Mouse (Mus musculus) lung, postnatal 14 days (tissue): Measurements from ENCODE around the gene Olfr231.

Experiments used
- DNase-seq: peaks from one replicate; pipeline ENCODE4 v3.0.0; 2021

Olfr231 gene

GRCm38 (mm10) chr1:174121062-174121461 is at the start of gene Olfr231:
TSS of gene Olfr231 (minus strand) at chr1:174121162.
- no peak for DNase-seq

GRCm38 (mm10) chr1:174169024-174169423 is 48.1 kb upstream of the Olfr231 start:
- DNase-seq, result no peak

- no peak for DNase-seq
These were observed 38.1 kb upstream of the Olfr231 start for GRCm38 (mm10) chr1:174159095-174159494.

GRCm38 (mm10) chr1:174158512-174158911 is 37.5 kb upstream of the Olfr231 start:
- DNase-seq, result no peak

GRCm38 (mm10) chr1:174157622-174158021 is 36.7 kb upstream of the Olfr231 start:
- no peak for DNase-seq

GRCm38 (mm10) chr1:174155333-174155732 is 34.4 kb upstream of the Olfr231 start, which contains the start of gene Olfr420:
TSS of gene Olfr420 (plus strand) at chr1:174155633.
- DNase-seq, result no peak

- DNase-seq, result no peak
These were observed 28.3 kb upstream of the Olfr231 start for GRCm38 (mm10) chr1:174149289-174149688.

- no peak for DNase-seq
These were observed 25.7 kb upstream of the Olfr231 start for GRCm38 (mm10) chr1:174146696-174147095.

GRCm38 (mm10) chr1:174141384-174141783 is 20.4 kb upstream of the Olfr231 start:
- DNase-seq, result no peak

GRCm38 (mm10) chr1:174131999-174132398 is 11.0 kb upstream of the Olfr231 start:
- no peak for DNase-seq

GRCm38 (mm10) chr1:174131217-174131616 is 10.3 kb upstream of the Olfr231 start, which contains the start of gene Olfr424:
TSS of gene Olfr424 (plus strand) at chr1:174131517.
- DNase-seq, result no peak

- DNase-seq, result no peak
These were observed 17.2 kb downstream of the Olfr231 start for GRCm38 (mm10) chr1:174103735-174104134.

GRCm38 (mm10) chr1:174096591-174096990 is 24.4 kb downstream of the Olfr231 start, which contains the start of gene Olfr427:
TSS of gene Olfr427 (plus strand) at chr1:174096891.
- no peak for DNase-seq

- DNase-seq, result no peak
These were observed 36.9 kb downstream of the Olfr231 start, which contains the start of gene Olfr429 for GRCm38 (mm10) chr1:174084031-174084430. TSS of gene Olfr429 (plus strand) at chr1:174084331.

- DNase-seq, result no peak
These were observed 54.7 kb downstream of the Olfr231 start, which contains the start of gene Olfr430 for GRCm38 (mm10) chr1:174066305-174066704. TSS of gene Olfr430 (plus strand) at chr1:174066605.
